ENCODE assay signal across 18 mouse cellular contexts in genomic region chr11:50168352-50168751, GRCm38 (mm10). TPM values are rescaled to one million over a fixed set of nuclear protein-coding genes. Genes with fewer than 3 reads are reported as not detected.
DNase-seq lines count a peak whose midpoint lies in the region; TF ChIP-seq lines count a peak whose summit lies in the region.
"Had no signal": no experiment of that assay in that cellular context is flagged by ENCODE, and none has a peak within 500 bp of the region (broad histone marks: within the 10 kb centered on the region; RNA-seq: fewer than 3 reads in every experiment).

No protein-coding gene starts in this region.

- TF ChIP-seq POLR2A in liver, adult 2 months (IDR thresholded peaks at IDR 0.05; ENCODE audit: extremely low read depth, insufficient read depth, low read length) = no peak

- H3K79me2 ChIP-seq in liver, adult 2 months (ENCODE audit: control insufficient read depth, insufficient read depth, low read length) = no peaks in the 10 kb centered on the region

- no peak overlapping the region for H3K4me3 ChIP-seq in liver, adult 2 months (ENCODE audit: insufficient read depth, low read depth, low read length)
- H3K4me3 ChIP-seq: embryonic facial prominence, embryonic 10.5 days; embryonic facial prominence, embryonic 12.5 days; forebrain, embryonic 13.5 days; forebrain, embryonic 15.5 days had no signal

- WGBS in liver, adult 2 months = 47% methylated on average over 5 of the region's 5 CpGs

- DNase-seq in kidney, adult 9 months = peak; percentile 55
- DNase-seq in kidney, adult 11 months = no peak
- peak; percentile 84 for DNase-seq in liver, adult 2 months (ENCODE audit: extremely low read depth, low read depth, low spot score)
- no peak for DNase-seq in liver
- DNase-seq in thymus, postnatal 0 days (ENCODE audit: low spot score) = no peak
- DNase-seq: adrenal gland, adult 8-10 months; adrenal gland, postnatal 14 days; adrenal gland, postnatal 36 days; cerebellum, adult 11-12 months; cerebellum, adult 2 months; cerebellum, adult 9-10 months; cerebellum, postnatal 10 days; cerebellum, postnatal 25 days; forebrain, postnatal 0 days had no signal

- peaks cover 10% of the 10 kb centered on the region; the same call in 1 of the 2 replicates for H3K36me3 ChIP-seq in liver, adult 2 months (ENCODE audit: control insufficient read depth, insufficient read depth, low read length)

- no peak for TF ChIP-seq CTCF in liver, adult 2 months (IDR thresholded peaks at IDR 0.05; ENCODE audit: low read depth, low read length)

- no peak overlapping the region for H3K9ac ChIP-seq in liver, adult 2 months (ENCODE audit: low read depth, low read length)
- H3K9ac ChIP-seq: embryonic facial prominence, embryonic 12.5 days; forebrain, embryonic 13.5 days; forebrain, embryonic 15.5 days; forebrain, postnatal 0 days had no signal

- H3K27ac ChIP-seq in liver, adult 2 months (replicated peaks; ENCODE audit: insufficient read depth, low read depth, low read length) = peak overlapping the region; percentile 14; the same call in 1 of the 2 replicates
- H3K27ac ChIP-seq: embryonic facial prominence, embryonic 10.5 days; embryonic facial prominence, embryonic 12.5 days; forebrain, embryonic 13.5 days; forebrain, embryonic 15.5 days had no signal

- no peaks in the 10 kb centered on the region for H3K27me3 ChIP-seq in liver, adult 2 months (ENCODE audit: control insufficient read depth, insufficient read depth, low read length)
- H3K27me3 ChIP-seq: embryonic facial prominence, embryonic 12.5 days; forebrain, embryonic 13.5 days; forebrain, embryonic 15.5 days had no signal

- peaks cover 8% of the 10 kb centered on the region for H3K4me1 ChIP-seq in liver, adult 2 months (ENCODE audit: control insufficient read depth, insufficient read depth, low read length)
- H3K4me1 ChIP-seq: embryonic facial prominence, embryonic 10.5 days; embryonic facial prominence, embryonic 12.5 days; forebrain, embryonic 13.5 days; forebrain, embryonic 15.5 days had no signal

RNA-seq across cellular contexts. Expression of gene Mrnip, which starts 5.9 kb away (rescaled TPM):
- 8.5 and 9.3 TPM in 2 replicates for total RNA-seq in liver, adult 2 months (2014; rRNA removed)
- polyA plus RNA-seq in liver, adult 2 months (2012; rRNA removed) = 9.3 and 9.9 TPM in 2 replicates
- 13.1 and 15.3 TPM in 2 replicates for polyA plus RNA-seq in thymus, postnatal 0 days (2015; fragmentation: Nextera tagmentation; extraction: Ambion mirVana)

RNA-seq across cellular contexts. Expression of gene Tbc1d9b, which starts 37.2 kb away (rescaled TPM):
- total RNA-seq in liver, adult 2 months (2014; rRNA removed) = 19.5 and 26.2 TPM in 2 replicates
- polyA plus RNA-seq in liver, adult 2 months (2012; rRNA removed) = 29.8 and 30.5 TPM in 2 replicates
- 25.5 and 27.7 TPM in 2 replicates for polyA plus RNA-seq in thymus, postnatal 0 days (2015; fragmentation: Nextera tagmentation; extraction: Ambion mirVana)

RNA-seq across cellular contexts. Expression of gene Sqstm1, which starts 42.3 kb away (rescaled TPM):
- total RNA-seq in liver, adult 2 months (2014; rRNA removed) = 252 and 333 TPM in 2 replicates
- 254 and 299 TPM in 2 replicates for polyA plus RNA-seq in liver, adult 2 months (2012; rRNA removed)
- 233 and 246 TPM in 2 replicates for polyA plus RNA-seq in thymus, postnatal 0 days (2015; fragmentation: Nextera tagmentation; extraction: Ambion mirVana)

RNA-seq across cellular contexts. Expression of gene Mgat4b, which starts 42.3 kb away (rescaled TPM):
- 9.8 and 16.5 TPM in 2 replicates for total RNA-seq in liver, adult 2 months (2014; rRNA removed)
- polyA plus RNA-seq in liver, adult 2 months (2012; rRNA removed) = 26.3 and 28.8 TPM in 2 replicates
- polyA plus RNA-seq in thymus, postnatal 0 days (2015; fragmentation: Nextera tagmentation; extraction: Ambion mirVana) = 8.6 and 11.8 TPM in 2 replicates

Comparison
In these comparisons a context has a peak if more than half of its experiments do, and no peak if none do; other contexts are left out.
1. DNase-seq: peak in kidney, adult 9 months (single experiment) and liver, adult 2 months (single experiment); none in kidney, adult 11 months (single experiment), liver (single experiment) and thymus, postnatal 0 days (single experiment).